In the genomic region with DNA sequence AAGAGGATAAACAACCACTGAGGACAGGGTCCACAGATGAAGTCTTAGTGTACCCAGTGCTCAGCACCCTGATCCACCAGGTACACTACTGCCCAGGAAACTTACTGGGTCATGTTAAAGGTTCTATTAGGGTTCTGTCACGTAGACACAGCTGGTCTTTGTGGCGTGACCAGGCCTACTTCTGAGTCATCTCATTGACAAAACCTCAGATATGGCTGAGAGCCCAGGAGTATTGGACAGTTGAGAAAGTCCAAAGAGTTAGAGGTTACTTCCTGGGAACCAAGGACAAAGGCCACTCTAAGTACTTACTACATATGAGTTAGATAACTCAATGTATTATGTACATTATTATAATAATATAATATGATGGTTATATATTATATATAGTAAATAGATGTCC, we compare ENCODE assay signal across 11 mouse cellular contexts.
"Had no signal": no experiment of that assay in that cellular context is flagged by ENCODE, and none has a peak within 500 bp of the region (broad histone marks: within the 10 kb centered on the region; RNA-seq: fewer than 3 reads in every experiment).

No protein-coding gene starts in this region.

- DNase-seq: kidney, adult 2 months; kidney, postnatal 10 days; kidney, postnatal 36 days; layer of hippocampus, postnatal 36 days; left cerebral cortex, postnatal 4 days; liver, embryonic 13.5 days; lung, embryonic 14.5 days; retina, postnatal 1 day; right cerebral cortex, postnatal 25 days; spleen, adult 18-20 months; thymus, postnatal 25 days had no signal
